Mouse (Mus musculus) v-Abl transformed pro-B cells (cell line): ENCODE results near the gene Tspan9.

Experiments used
- in situ Hi-C, 2 experiments: fragments of 400-800 bp; cut with MboI; formaldehyde crosslinking; loops; one replicate each; pipeline ENCODE4 v1.15.1; 2025; ENCODE audit not compliant: unreplicated experiment in 2 of 2

Tspan9 gene

DNA sequence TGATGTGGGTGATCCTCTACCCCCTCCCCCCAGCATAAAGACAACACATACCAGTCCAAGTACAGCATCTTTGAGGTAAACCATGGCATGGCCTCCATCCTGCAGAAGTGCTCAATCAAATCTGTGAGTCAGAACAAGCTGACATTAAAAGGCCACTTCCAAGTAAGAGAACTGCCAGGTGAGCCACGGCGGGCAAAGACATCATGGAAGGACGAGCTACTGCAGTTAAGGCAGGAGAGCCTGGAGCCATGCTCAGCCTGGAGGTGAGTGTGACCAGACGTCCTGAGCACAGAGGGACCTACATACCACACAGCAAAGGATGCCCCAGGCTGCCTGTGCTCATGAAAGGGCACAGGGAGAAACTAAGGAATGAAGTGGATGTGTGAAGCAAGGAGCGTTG, 61.6 kb downstream of the Tspan9 start:
- in situ Hi-C loops = loop anchor here in 1 of 2 experiments (25.0 kb wide), 1 partner anchor 544 kb away; no protein-coding TSS in a partner anchor

DNA sequence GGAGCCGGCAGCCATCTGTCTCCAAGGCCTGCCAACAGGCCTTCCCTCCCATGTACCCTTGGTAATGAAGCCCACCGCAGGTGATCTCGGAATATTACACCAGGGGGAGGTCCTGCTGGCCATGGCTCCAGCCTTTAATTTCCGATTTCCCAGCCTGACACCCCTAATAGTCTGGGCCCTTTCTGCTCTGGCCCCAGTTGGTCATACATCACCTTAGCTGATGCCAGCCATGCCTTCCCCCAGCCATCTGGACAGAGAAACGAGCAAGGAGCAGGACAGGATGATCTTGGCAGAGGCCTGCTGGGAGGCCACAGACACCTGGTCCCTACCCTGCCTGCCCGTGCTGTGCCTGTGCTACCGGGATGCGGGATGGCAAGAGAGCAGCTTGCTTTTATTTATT, 62.1 kb downstream of the Tspan9 start:
- in situ Hi-C loops = loop anchor here in 1 of 2 experiments (25.0 kb wide), 1 partner anchor 544 kb away; no protein-coding TSS in a partner anchor

DNA sequence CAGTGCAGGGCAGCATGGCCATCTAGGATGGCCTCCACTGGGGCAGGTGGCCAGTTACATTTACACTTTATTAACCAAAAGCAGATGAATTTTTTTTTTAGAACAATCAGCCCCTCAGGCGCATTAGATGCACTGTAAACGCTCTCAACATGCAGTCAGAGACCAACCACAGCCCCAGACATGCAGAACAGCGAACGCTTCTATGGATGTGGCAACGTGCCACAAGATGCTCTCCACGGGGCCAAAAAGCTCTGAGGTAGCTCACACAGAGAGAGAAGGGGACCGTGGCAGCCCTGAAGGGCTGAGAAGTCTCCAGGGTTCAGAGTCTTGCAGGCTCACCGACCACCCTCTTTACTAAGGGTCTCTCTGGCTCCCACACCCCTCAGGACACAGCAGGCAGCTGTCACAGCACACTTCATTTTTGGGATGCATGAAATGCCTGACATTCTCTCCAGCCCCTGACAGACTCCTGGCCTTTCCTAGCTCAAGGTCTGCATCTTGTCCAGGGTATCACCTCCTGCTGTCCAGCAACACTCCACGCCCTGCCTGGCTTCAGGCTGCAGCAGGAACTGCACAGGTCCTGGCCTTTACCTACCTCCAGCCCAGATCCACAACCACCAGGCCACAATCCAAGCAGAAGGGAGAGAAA, 63.7 kb downstream of the Tspan9 start:
- in situ Hi-C loops = loop anchor here in 1 of 2 experiments (25.0 kb wide), 1 partner anchor 542 kb away; no protein-coding TSS in a partner anchor

DNA sequence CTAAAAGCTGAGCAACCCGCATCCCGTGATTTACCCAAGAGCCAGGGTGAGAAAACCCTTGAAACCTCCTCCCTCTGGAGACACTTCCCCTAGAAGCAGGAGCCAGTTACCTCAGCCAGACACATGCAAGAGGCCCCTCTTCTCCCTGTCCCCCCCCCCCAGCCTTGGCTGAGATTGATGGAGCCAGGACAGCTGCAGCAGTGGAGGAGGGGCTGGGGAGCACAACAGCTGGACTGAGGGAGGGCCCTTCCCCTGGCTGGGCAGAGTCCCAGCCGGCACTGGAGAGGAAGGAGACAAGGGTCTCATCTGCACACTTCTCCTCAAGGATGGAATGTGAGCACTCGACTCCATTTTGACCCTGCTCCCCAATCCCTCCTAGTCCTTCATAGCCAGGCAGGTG, 64.9 kb downstream of the Tspan9 start:
- in situ Hi-C loops = loop anchor here in 1 of 2 experiments (25.0 kb wide), 1 partner anchor 541 kb away; no protein-coding TSS in a partner anchor

DNA sequence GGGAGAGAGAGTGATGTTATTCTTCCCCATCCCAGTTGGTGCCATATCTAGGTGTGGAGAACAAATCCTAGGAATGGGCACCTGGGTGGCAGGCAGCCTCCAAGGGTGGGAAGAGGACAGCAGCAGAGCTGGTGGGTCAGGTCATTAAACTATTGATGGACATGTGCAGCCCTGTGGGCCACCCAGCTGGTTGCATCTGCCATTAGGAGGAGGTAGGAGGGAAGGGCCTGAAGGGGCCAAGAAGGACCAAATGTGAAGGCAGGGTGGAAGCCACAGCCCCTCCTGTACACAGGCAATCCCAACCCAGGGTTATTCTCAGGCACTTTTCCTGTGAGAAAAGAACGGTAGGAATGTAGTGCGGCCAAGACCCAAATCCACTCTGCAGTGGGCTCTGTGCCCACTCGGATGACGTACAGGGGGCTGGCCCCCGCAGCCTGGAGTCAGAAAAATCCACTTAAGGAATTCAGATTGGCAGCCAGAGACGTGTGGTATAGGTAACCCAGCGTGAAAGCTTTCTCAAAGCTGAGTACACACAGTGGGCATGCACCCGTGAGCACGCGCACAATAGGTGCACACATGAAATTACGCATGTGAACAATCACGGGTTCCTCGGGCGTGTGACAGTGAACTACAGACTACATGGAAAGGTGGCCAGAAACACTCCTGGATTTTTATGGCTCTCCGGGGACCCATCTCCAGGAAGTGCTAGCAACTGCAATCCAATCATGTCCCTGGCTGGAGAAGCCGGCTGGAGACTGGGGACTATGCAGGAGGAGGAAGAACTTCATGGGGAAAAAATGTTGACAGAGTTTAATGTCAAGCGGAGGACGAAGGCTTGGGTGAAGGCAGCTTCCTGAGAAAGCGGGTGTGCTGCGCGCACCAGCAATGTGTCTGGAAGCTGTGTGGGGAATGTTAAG, 67.0 kb downstream of the Tspan9 start:
- in situ Hi-C loops = loop anchor here in 1 of 2 experiments (25.0 kb wide), 1 partner anchor 539 kb away; no protein-coding TSS in a partner anchor

DNA sequence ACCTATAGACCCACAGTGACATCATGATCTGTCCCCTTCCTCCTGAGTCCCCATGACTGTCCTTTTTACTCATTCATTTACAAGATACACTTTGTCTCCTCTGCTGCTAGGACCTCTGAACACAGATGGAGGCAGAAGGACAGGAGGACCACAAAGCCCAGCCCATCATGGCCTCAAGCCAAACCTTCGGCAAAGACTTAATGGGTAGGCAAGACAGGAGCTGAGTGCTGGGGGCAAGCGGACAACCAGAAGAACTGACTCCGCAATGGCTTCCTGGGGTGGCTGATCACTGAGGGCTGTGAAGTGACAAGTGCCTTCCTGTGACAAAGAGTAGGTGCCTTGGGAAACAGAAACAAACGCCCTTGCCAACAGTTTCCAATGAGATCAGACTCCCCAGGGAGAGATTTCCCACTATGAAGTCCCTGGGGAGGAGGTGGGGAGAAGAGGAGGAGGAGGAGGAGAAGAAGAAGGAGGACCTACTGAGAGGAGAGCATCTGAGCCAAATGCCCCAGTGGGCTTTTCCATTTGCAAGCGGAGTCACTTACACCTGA, 67.9 kb downstream of the Tspan9 start:
- in situ Hi-C loops = loop anchor here in 1 of 2 experiments (25.0 kb wide), 1 partner anchor 538 kb away; no protein-coding TSS in a partner anchor

DNA sequence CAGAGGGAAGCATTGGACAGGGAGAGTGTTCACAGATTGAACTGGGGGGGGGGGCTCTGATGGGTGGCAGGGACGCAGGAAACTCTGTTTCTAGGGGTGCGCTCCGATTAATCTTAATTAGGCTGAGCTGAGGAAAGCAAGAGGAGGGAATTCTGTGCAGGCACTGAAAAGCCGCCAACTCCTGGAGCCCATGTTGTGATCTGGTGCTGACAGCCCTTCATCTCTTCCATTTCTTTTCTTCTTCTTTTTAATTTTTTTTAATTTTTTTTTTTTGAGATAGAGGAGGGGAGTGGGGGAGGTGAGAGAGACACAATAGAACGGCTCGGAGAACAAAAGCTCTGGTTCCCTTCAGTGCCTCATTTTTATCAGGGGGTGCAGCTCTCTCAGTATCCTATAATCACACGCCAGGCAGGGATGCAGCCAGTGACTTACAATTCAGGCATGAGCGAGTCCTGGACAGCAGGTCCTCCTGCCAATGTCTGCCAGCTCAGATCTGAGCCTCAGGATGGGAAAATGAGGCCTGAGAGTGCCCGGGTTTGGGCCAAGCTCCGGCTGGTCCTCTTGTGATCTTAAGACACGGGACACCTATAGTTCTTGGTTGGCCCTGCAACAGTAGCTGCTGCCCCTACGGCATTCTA, 72.4 kb downstream of the Tspan9 start:
- in situ Hi-C loops = no loop called here

DNA sequence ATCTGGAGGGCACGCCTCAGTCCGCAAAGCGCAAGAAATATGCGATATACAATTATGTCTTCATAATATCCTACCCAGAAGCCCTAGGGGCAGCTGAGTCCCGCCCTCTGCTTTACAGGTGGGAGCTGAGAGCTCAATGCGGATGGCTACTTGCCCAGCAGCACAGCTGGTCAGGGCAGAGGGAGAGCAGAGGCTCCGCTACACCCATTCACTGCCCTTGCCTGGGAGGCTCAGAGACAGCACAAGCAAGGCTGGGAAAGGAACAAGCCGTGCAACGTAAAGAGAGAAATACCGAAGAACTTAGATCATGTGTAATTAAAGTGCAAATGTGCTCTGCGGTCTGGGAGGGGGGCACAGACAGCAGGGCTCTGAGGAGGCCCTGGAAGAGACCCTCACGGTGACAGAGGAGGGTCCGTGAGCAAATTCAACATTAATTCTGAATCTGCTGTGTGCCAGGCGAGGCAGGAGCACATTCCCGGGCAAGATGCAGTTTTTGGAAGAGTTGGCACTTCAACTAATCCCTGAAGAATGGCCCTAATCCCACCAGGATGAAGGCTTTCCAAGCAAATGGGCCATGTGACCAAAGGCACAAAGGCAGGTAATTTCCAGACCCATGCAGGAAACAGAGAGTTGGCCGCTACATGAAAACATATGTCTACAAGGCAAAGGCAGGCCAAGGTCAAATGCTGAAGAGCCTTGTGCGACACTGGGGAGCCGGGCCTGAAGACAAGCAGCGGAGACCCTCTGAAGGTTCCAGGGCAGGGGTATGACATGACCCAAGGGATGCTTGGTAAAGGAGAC, 73.1 kb downstream of the Tspan9 start:
- in situ Hi-C loops = no loop called here

DNA sequence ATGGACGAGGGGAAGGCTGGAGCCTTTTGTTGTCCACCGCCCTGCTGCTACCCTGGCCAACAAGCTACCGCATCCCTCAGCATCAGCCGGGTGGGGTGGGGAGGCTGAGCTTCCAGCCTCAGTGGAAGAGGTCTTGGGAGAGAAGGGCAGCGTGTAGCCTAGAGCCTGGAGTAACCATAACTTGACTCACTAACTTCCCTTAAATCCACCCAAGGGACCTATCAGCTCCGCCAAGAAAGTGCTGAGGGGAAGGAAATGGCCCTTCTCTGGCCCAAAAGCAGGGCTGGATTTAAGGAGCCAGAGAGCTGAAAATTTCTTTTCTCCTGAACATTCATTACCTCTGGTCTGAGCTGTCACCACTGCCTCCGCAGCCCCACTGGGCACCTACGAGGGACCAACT, 75.2 kb downstream of the Tspan9 start:
- in situ Hi-C loops = no loop called here

DNA sequence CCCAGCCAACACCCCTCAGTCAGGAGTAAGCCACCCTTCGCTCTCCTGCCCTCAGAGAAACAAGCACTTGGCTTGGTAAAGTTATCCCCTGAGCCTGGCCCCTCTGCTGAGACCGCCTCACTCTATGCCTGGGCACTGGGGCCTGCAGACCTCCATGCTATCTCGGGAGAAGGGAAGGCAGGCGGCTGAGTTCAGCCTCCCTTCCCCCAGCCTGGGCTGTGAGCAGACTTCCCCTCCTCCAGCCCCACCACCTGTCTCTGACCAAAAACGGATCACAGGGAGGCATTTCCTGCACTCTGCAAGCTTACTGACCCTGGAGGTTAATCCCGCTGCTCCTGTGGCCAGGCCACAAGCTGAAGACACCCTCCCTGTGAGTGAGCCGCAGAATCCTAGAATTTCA, 77.4 kb downstream of the Tspan9 start:
- in situ Hi-C loops = no loop called here

DNA sequence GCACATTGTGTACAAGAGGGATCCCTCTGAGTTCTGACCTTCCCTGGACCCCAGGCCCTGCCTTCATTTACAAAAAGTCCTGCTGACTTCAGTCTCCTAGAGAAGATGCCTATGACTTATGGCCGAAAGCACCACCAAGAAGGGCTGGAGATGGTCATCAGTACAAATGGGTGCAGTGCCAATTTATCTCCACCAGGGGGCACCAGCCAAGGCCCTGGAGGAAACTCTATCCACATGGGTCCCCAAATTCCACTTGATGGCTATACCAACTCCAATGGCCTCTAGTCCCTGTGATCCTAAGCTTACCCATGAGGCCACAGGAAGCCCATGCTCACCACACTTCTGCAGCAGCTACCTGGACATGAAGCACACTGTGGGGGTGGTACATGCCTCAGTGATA, 79.9 kb downstream of the Tspan9 start:
- in situ Hi-C loops = no loop called here

DNA sequence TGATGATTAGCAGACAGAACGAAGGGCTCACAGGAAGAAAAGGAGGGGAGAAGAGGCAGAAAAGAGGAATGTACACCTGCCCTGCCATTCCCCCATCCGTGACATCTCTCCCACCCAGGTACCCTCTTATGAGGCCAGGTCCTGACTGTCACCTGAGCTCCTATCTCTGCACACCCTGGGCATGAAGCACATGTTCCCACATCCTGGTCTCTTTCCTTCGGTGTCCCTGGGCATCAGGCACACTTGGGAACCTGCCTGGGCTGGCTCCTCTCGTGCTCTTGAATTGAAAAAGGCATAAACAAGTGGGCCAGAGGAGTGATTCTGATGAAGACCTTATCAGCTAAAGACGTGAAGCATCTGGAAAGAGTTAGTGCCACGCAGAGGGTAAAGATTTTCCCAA, 80.6 kb downstream of the Tspan9 start:
- in situ Hi-C loops = no loop called here

DNA sequence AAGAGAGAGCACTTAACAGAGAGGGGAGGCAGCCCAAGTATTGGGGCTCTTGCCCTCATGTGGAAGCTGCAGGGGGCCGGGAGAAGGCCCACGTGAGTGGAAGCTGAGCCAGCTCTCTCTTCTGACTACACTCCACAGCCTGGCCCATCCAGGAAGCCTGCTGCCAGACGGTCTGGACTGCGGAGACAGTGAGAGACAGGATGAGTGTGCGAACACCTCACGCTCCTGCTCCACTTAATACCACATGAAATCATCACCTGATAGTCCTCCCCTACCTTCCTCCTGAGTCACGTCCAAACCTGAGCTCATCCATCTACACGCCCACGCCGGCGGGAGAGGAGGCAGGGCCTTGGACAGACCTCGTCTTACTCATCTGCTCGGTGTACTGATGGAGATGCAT, 81.2 kb downstream of the Tspan9 start:
- in situ Hi-C loops = no loop called here

DNA sequence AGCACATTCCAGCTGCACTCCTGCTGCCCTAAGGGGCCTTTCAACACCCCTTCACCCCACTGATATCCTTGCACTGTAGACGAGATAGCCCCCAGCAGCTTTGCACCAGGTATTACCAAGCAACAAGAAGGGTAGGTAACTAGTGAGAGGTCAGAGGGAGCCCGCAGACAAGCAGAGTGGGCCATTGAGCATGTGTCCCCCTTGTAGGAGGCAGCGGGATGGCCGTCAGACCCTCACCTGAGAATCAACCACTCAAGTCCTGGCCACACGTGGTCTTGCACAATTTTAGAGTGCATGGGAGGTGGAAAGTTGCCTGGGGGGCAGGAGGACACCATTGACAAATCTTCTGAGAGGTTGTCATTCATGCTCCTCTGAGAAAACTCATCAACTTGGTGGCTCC, 82.1 kb downstream of the Tspan9 start:
- in situ Hi-C loops = no loop called here

DNA sequence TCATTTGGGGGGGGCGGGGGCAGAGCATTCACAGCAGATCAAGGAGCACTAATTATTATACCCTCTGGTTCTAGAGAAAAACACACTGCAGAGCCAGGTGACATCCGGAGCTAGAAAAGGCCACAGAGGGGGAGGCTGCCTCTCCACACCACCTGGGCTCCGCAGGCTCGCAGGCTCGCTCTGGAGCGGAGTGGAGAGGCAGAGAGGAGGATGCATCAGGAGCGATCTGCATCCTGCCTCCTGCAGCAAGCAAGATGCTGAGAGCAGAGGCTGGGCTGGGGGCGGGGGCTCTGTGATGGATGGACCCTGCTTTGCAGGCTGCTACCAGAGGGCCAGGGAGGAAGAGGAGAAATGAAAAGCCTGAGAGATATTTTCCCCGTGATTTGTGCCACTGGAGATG, 84.8 kb downstream of the Tspan9 start:
- in situ Hi-C loops = no loop called here

DNA sequence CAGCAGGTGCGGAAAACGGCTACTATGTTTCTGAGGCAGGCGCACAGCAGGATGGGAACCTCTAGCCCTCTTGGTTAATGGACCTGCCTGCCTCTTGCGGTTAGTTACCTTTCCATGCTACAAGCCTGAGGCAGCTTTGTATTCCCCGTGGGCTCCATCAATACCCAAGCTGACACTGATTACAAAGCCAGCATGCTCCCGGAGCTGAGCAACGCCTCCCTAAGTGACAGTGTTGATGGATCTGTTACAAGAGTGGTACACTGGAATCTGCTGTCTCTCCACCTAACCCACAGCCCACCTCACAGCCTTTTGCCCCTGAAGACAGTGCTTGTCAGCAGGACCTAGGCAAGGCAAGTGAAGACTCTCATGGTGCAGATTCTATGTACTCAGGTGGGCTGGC, 85.2 kb downstream of the Tspan9 start:
- in situ Hi-C loops = no loop called here

DNA sequence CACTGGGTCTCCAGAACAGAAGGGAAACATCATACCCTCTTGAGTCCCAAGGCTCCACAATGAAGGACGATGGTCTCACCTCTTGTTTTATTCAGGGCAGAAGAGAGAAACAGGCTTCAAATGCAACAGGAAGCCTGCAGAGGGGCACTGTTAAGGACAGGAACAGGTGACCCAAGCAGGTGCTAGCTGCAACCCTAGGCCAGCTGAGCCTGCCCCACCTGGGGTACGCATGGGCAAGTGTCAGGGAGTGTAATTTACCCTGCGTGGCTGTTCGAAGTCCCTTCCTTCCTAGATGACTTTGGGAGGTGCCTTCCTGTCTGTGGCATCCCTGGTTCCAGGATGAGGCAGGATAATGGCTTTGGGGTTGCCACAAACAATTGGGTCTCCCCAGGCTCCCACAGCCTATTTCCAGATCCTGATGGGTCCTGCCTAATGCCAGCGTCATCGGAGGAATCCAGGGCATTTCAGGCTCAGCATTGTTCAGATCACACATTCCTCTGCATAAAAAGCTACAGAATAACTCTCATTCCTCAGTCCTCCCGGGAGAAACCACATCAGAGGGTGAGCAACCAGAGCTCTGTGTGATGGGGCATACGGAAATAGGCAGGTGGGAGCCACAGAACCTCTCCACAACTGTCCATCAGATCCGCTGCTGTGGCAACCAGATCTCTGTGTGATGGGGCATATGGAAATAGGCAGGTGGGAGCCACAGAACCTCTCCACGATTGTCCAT, 90.2 kb downstream of the Tspan9 start:
- in situ Hi-C loops = no loop called here

DNA sequence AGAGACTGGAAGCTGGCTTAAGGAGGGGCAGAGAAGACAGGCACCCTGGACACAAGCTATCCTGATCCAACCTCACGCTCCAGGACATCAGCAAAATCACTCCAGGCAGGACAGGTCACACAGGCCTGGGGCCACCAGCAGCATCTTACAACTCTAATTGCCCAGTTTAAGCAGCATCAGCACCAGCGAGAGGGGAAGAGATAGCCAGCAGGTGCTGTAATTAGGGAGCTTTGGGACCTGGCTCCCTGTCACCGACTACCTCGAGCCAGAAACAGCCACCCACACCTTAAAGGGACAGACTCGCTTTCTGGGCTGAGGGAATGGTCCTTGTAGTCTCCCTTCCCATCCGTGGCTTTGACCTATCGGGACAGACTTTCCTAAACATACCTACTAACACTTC, 95.7 kb downstream of the Tspan9 start:
- in situ Hi-C loops = no loop called here

DNA sequence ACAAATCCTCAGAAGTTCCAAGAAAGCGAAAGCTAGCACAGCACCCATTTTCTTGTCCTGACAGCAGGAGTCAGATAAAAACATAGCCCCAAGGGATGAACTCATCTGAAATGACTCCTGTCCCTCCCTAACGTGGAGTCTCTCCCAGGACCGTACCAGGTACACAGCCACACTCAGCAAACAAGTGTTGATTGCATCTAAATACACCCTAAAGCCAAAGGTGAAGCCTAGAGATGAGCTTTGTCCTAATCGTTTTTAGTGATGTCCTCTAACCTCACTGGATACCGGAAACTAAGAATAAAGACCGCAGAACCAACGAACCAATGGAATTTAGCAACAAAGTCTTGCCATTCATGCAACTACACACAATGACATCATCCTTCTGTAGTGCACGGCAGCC, 96.2 kb downstream of the Tspan9 start:
- in situ Hi-C loops = no loop called here
